Mouse (Mus musculus) heart, embryonic 13.5 days (tissue): ENCODE results near the gene Med25. TPM values are rescaled to one million over a fixed set of nuclear protein-coding genes. Genes with fewer than 3 reads are reported as not detected.

Experiments used
- ATAC-seq: fragments of 200-750 bp; cut with Nextera tagmentation; 2 replicates; pipeline ENCODE4 v1.8.0; 2017; ENCODE audit warnings: moderate TSS enrichment; ENCODE audit not compliant: insufficient number of reproducible peaks, low FRiP score, low TSS enrichment; ENCODE audit errors: extremely low read depth
- H3K27ac ChIP-seq: fragments of 300-500 bp; sonication (generic); replicated peaks from 2 replicates; pipeline ENCODE4 v1.5.1; 2015; ENCODE audit warnings: moderate library complexity, mild to moderate bottlenecking, inconsistent platforms
- H3K27me3 ChIP-seq: fragments of 300-500 bp; sonication (generic); replicated peaks from 2 replicates; pipeline ENCODE4 v1.6.1; 2015; ENCODE audit warnings: mild to moderate bottlenecking, inconsistent platforms
- H3K36me3 ChIP-seq: fragments of 300-500 bp; sonication (generic); 2 replicates; pipeline ENCODE4 v1.6.1; 2015; ENCODE audit warnings: mild to moderate bottlenecking, inconsistent platforms
- H3K4me1 ChIP-seq: fragments of 300-500 bp; sonication (generic); 2 replicates; pipeline ENCODE4 v1.6.1; 2015; ENCODE audit warnings: inconsistent platforms
- H3K4me2 ChIP-seq: fragments of 300-500 bp; sonication (generic); 2 replicates; pipeline ENCODE4 v1.6.1; 2015; ENCODE audit warnings: inconsistent platforms, mild to moderate bottlenecking, moderate library complexity
- H3K4me3 ChIP-seq: fragments of 300-500 bp; sonication (generic); 2 replicates; pipeline ENCODE4 v1.5.1; 2015; ENCODE audit warnings: moderate library complexity, mild to moderate bottlenecking, inconsistent platforms
- H3K9ac ChIP-seq: fragments of 300-500 bp; sonication (generic); 2 replicates; pipeline ENCODE4 v1.6.1; 2015; ENCODE audit warnings: inconsistent platforms, mild to moderate bottlenecking, moderate library complexity
- H3K9me3 ChIP-seq: fragments of 300-500 bp; sonication (generic); 2 replicates; pipeline ENCODE4 v1.6.1; 2016; ENCODE audit warnings: inconsistent platforms
- WGBS: fragments of 180-500 bp; shearing (Covaris S2); methylation state at CpG from one replicate; pipeline ENCODE4 v1.1.7; 2015; ENCODE audit warnings: mixed read lengths; 5-methylcytosine and 5-hydroxymethylcytosine counted together
- polyA plus RNA-seq: library from polyadenylated mRNA; unstranded; fragments of >200 nt; fragmentation: Nextera tagmentation; extraction: Ambion mirVana; gene quantifications from 2 replicates; pipeline ENCODE4 v1.2.1, GENCODE M21; 2015

The Med25 gene
- polyA plus RNA-seq, 1 experiment from 2014 or later, result 73.1 TPM

DNA sequence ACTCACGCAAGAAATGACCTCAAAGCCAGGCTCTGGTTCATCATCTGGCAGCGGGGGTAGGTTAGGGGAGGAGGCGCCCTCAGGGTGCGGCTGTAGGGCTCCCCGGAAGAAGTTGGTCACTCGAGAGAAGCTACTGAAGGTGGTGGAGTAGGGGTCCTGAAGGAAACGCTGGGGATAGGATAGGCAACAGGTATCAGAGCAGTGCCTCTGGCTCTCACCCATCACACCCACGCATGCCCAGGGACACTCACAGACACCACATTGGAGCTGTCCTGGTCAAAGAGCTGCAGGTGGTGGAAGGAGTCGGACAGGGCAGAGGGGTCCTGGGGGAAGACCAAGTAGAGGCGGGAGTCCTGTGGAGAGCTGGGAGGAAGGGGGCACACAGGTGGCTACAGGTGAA lies 47.5 kb downstream of the Med25 start:
- no peak for ATAC-seq
- no peak overlapping the region for H3K4me3 ChIP-seq
- WGBS, result 93% methylated on average over 10 of the region's 10 CpGs
- H3K9ac ChIP-seq, result no peak overlapping the region
- H3K36me3 ChIP-seq, result peaks cover 67% of the 10 kb centered on the region
- peaks cover 20% of the 10 kb centered on the region for H3K27me3 ChIP-seq
- no peak overlapping the region for H3K27ac ChIP-seq
- H3K4me2 ChIP-seq, result no peak overlapping the region
- no peaks in the 10 kb centered on the region for H3K9me3 ChIP-seq
- H3K4me1 ChIP-seq, result peaks cover 16% of the 10 kb centered on the region

DNA sequence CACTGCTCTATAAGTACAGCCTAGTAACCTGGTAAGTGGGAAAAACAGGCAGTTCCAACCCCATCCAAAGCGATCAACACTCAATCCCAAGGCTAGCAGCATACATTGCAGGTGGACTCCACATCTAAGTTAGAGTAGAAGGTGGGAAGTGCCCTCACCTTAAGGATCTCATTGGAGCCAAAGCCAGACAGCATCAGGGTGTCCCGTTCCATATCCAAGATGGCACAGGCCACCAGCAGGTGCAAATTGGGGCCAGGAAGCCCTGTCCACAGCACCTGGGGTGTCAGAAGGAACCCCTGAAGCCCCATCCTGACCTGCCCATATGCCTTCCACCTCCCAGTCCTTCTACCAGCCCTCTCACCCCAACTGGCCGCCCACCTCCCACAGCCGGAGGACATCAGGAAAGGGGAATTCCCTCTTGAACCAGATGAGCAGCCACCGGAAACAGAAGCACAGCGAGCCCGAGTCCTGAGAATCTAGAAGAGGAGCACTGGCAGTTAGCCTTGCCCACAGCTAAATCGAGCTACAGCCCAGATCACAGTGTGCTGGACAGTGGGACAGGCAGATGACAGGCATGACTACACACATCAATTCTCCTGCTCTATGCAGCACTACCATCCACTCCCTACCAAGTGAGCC lies 50.6 kb downstream of the Med25 start:
- no peak overlapping the region for H3K9ac ChIP-seq
- H3K27ac ChIP-seq, result no peak overlapping the region
- peaks cover 67% of the 10 kb centered on the region for H3K36me3 ChIP-seq
- H3K9me3 ChIP-seq, result no peaks in the 10 kb centered on the region
- ATAC-seq, result no peak
- no peak overlapping the region for H3K4me2 ChIP-seq
- 86% methylated on average over 8 of the region's 8 CpGs for whole genome bisulfite sequencing
- peaks cover 15% of the 10 kb centered on the region for H3K4me1 ChIP-seq
- H3K4me3 ChIP-seq, result no peak overlapping the region
- peaks cover 35% of the 10 kb centered on the region for H3K27me3 ChIP-seq

GRCm38 (mm10) chr7:44840426-44840825 lies 52.1 kb downstream of the Med25 start:
- 57% methylated on average over 14 of the region's 14 CpGs for WGBS
- Histone ChIP-seq H3K27me3 (peaks cover 35% of the 10 kb centered on the region), H3K9me3 (no peaks in the 10 kb centered on the region), H3K4me3 (peak overlapping the region; percentile 47; the same call in 1 of the 2 replicates), H3K27ac (no peak overlapping the region), H3K4me2 (peak overlapping the region; percentile 74; the same call in 1 of the 2 replicates), H3K4me1 (peaks cover 21% of the 10 kb centered on the region), H3K9ac (no peak overlapping the region; the same call in 1 of the 2 replicates), H3K36me3 (peaks cover 52% of the 10 kb centered on the region)
- no peak for ATAC-seq

DNA sequence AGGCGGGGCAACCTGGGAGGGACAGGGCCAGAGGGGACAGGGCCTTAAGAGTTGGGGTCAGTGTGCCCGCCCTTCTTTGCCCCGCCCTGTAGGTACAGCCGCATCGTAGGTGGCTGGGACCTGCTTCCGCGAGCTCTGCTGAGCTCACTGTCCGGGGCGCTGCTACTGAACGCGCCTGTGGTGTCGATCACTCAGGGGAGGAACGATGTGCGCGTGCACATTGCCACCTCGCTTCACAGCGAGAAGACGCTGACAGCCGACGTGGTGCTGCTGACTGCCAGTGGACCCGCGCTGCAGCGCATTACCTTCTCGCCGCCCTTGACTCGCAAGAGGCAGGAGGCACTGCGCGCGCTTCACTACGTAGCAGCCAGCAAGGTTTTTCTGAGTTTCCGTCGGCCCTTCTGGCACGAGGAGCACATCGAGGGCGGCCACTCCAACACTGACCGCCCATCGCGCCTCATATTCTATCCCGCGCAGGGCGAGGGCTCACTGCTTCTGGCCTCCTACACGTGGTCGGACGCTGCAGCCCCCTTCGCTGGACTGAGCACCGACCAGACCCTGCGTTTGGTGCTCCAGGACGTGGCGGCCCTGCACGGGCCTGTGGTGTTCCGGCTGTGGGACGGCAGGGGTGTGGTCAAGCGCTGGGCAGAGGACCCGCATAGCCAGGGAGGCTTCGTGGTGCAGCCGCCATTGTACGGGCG lies 52.9 kb downstream of the Med25 start:
- Histone ChIP-seq H3K4me1 (peaks cover 23% of the 10 kb centered on the region), H3K9ac (peak overlapping the region; percentile 77), H3K27me3 (peaks cover 35% of the 10 kb centered on the region), H3K9me3 (no peaks in the 10 kb centered on the region), H3K27ac (no peak overlapping the region), H3K4me3 (peak overlapping the region; percentile 47), H3K36me3 (peaks cover 44% of the 10 kb centered on the region), H3K4me2 (peak overlapping the region; percentile 74)
- WGBS, result 1% methylated on average over 58 of the region's 58 CpGs
- ATAC-seq, result no peak; the same call in 1 of the 2 replicates

GRCm38 (mm10) chr7:44839171-44839490 lies 53.4 kb downstream of the Med25 start:
- Histone ChIP-seq H3K4me2 (peak overlapping the region; percentile 74), H3K4me3 (peak overlapping the region; percentile 47), H3K27ac (no peak overlapping the region), H3K4me1 (peaks cover 23% of the 10 kb centered on the region), H3K36me3 (peaks cover 39% of the 10 kb centered on the region), H3K9me3 (no peaks in the 10 kb centered on the region), H3K27me3 (peaks cover 35% of the 10 kb centered on the region), H3K9ac (peak overlapping the region; percentile 77)
- no peak for ATAC-seq
- WGBS, result 32% methylated on average over 11 of the region's 11 CpGs

- Histone ChIP-seq H3K36me3 (peaks cover 28% of the 10 kb centered on the region), H3K27ac (no peak overlapping the region), H3K9me3 (no peaks in the 10 kb centered on the region), H3K4me2 (no peak overlapping the region), H3K4me1 (peaks cover 23% of the 10 kb centered on the region), H3K9ac (no peak overlapping the region), H3K4me3 (no peak overlapping the region), H3K27me3 (peaks cover 35% of the 10 kb centered on the region)
- 82% methylated on average over 6 of the region's 6 CpGs for WGBS
- ATAC-seq, result no peak
Measured at GRCm38 (mm10) chr7:44838073-44838472, 54.4 kb downstream of the Med25 start.

GRCm38 (mm10) chr7:44836423-44837053 lies 56.0 kb downstream of the Med25 start:
- 72% methylated on average over 9 of the region's 9 CpGs for WGBS
- H3K27me3 ChIP-seq, result peaks cover 30% of the 10 kb centered on the region
- no peak overlapping the region for H3K9ac ChIP-seq
- H3K27ac ChIP-seq, result no peak overlapping the region
- ATAC-seq, result no peak
- H3K36me3 ChIP-seq, result peaks cover 20% of the 10 kb centered on the region
- peaks cover 25% of the 10 kb centered on the region for H3K4me1 ChIP-seq
- no peak overlapping the region for H3K4me2 ChIP-seq
- no peaks in the 10 kb centered on the region for H3K9me3 ChIP-seq
- no peak overlapping the region for H3K4me3 ChIP-seq

DNA sequence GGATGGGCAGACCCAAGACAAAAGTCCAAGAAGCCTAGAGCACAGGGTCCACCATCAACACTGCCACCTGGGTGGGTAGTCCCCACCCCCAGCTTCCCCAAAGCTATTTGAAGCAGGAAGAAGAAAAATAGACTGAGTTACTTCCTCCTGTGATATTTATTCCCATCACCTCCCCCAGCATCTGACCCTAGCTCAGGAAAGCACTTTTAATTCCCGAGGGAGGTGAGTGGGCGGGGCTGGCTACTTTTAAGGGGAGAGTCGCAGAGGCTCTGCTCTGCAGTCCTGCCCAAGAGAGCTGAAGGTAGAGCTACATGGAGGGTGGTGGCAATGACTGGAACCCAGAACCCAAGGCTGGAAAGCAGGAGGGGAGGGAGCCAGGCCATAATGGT lies 56.5 kb downstream of the Med25 start:
- Histone ChIP-seq H3K27me3 (peaks cover 26% of the 10 kb centered on the region), H3K36me3 (peaks cover 20% of the 10 kb centered on the region)

DNA sequence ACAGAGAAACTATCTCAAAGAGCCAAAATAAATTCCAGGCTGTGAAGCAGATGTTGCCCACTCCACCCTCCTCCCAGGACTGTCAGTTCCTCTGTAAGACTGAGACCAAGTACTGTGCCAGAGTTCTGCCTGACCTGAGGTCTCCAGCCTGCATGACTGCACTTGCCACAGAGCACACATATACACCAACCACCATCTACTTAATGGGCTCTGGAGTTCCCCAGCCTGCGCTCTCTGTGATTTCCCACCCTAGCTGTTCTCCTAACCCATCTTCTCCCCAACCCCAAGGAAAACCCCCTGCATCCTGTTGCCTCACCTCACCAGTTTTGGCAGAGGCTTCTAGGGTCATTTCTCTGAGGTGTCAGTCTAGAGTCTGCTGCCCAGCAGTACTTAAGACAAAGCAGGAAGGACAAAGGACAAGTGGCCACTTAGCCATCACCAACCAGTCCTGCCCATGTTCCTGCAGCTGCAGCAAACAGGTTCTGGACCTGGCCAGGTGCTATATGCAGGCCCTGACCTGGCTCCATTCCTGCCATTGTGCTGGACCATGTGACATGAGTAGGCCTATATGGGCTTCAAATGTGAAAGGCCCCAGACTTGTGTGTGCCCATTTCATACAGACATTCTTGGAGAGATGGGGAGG lies 57.0 kb downstream of the Med25 start:
- no peaks in the 10 kb centered on the region for H3K9me3 ChIP-seq
- H3K27me3 ChIP-seq, result peaks cover 20% of the 10 kb centered on the region
- peaks cover 24% of the 10 kb centered on the region for H3K4me1 ChIP-seq
- no peak overlapping the region for H3K4me3 ChIP-seq
- WGBS, result 88% methylated on average over 1 of the region's 1 CpGs
- no peak overlapping the region for H3K27ac ChIP-seq
- no peak for ATAC-seq
- peaks cover 20% of the 10 kb centered on the region for H3K36me3 ChIP-seq
- H3K4me2 ChIP-seq, result no peak overlapping the region
- no peak overlapping the region for H3K9ac ChIP-seq

More for the DNA sequence above, 56.5 kb downstream of the Med25 start:
- Histone ChIP-seq H3K4me3 (no peak overlapping the region), H3K27ac (no peak overlapping the region), H3K4me1 (peaks cover 25% of the 10 kb centered on the region), H3K9ac (no peak overlapping the region), H3K4me2 (no peak overlapping the region), H3K9me3 (no peaks in the 10 kb centered on the region)
- 49% methylated on average over 3 of the region's 3 CpGs for WGBS
- no peak for ATAC-seq

DNA sequence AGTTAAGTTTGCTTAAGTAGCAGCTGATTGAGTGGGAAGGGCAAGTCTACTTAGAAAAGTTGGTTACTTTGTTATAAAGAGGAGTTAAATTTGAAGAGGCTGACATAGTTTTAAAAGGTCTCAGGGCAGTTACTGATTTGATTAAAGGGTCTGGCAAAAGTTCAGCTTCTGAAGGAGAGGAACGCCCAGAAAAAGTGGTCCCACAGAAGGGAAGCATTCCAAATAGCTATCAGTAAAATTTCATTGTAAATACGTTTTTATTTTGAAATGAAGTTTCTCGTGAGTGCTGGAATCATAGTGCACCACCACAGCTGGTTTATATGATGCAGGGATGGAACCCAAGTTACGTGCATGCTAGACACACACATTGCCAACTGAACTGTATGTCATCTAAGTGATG lies 59.7 kb downstream of the Med25 start:
- Histone ChIP-seq H3K4me3 (no peak overlapping the region), H3K4me1 (peaks cover 9% of the 10 kb centered on the region; the same call in 1 of the 2 replicates), H3K27me3 (0 out of 2 replicates have a peak, but pooled peaks cover 1% of the 10 kb centered on the region), H3K9ac (no peak overlapping the region), H3K27ac (no peak overlapping the region), H3K36me3 (peaks cover 46% of the 10 kb centered on the region), H3K4me2 (no peak overlapping the region), H3K9me3 (no peaks in the 10 kb centered on the region)
- no peak for ATAC-seq
- 73% methylated on average over 4 of the region's 4 CpGs for WGBS

- Histone ChIP-seq H3K4me3 (no peak overlapping the region), H3K4me2 (no peak overlapping the region), H3K4me1 (peaks cover 34% of the 10 kb centered on the region), H3K9ac (no peak overlapping the region), H3K27ac (no peak overlapping the region), H3K27me3 (no peaks in the 10 kb centered on the region), H3K9me3 (no peaks in the 10 kb centered on the region), H3K36me3 (peaks cover 49% of the 10 kb centered on the region)
- 86% methylated on average over 5 of the region's 5 CpGs for WGBS
- ATAC-seq, result no peak
Measured at GRCm38 (mm10) chr7:44828706-44829105, 63.8 kb downstream of the Med25 start.
